Mouse (Mus musculus): ENCODE data around the gene Gm10985. TPM values are rescaled to one million over a fixed set of nuclear protein-coding genes. Genes with fewer than 3 reads are reported as not detected.

Gm10985 gene
- not detected in 2 replicates for polyA plus RNA-seq (2015; fragmentation: Nextera tagmentation; extraction: Ambion mirVana)

DNA sequence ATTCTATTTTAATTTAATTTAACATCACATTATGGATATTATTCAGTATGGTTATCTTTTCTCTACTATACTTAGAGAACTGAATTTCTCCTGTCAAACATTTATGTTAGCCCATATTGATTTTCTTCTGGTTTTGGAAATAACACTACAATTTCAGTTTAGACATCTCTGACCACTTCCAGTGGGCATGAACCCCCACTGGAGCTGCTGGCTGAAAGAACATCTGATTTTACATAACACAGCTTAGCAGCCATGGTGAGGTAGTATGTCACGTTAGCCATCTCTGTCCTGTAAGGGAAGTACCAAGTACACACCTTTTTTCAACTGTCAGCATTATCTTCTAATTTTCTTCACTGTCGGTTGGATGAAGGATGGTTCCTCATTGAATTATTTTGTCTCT, at the start of gene Gm10985:
Gene Gm10985, plus strand, starts transcription at position 301 of the 400 bp plus-strand sequence.

DNA sequence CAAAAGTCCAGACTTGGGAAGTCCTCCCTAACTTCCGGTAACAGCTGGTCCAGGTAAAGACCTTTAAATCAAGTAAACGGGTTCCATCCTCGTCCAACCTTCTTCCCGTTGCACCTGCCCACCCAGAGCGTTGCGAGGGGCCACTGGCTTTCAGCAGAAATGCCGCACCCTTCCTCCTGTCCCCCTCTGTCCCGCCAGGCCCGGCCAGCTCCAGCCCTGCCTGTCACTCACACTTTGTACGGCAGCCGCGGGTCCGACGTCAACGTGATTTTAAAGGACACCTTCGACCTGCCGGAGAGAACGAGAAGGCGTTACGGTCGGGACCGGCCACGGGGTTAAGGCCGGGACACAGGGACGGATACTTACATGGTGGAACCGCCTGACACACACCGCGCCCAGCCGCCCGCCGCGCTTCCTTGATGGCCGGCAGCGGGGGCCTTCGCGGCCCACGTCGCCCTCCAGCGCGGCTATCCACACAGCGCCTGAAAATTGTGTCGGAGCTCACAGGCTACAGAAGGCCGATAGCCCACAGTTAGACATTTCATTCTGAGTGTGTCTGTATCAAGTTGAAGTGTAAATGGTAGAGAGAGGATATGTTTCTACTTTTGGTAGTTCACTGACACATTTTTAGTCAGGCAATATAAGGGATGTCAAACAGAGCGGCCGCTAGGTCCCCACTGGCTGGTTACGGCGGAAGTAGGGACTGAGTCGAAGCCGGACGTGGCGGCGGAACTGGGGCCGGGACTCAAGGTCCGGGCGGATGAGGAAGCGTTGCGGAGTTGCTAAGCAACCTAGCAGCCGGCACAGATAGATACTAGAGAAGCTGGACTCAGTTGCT, 18.7 kb downstream of the Gm10985 start, which contains the start of gene Ufm1:
Gene Ufm1, minus strand, starts transcription at position 448 of the 838 bp plus-strand sequence.

Other genes with a start within 250 kb of the Gm10985 start
- 1.5 and 2.1 TPM in 2 replicates for gene Frem2, start 187.7 kb upstream of the Gm10985 start, polyA plus RNA-seq (2015; fragmentation: Nextera tagmentation; extraction: Ambion mirVana)
- 70.8 and 74.7 TPM in 2 replicates for gene Ufm1, start 18.7 kb downstream of the Gm10985 start, polyA plus RNA-seq (2015; fragmentation: Nextera tagmentation; extraction: Ambion mirVana)

Data from spleen, postnatal 0 days (tissue).